Mouse (Mus musculus): ENCODE results near the gene Slc15a3.

DNA sequence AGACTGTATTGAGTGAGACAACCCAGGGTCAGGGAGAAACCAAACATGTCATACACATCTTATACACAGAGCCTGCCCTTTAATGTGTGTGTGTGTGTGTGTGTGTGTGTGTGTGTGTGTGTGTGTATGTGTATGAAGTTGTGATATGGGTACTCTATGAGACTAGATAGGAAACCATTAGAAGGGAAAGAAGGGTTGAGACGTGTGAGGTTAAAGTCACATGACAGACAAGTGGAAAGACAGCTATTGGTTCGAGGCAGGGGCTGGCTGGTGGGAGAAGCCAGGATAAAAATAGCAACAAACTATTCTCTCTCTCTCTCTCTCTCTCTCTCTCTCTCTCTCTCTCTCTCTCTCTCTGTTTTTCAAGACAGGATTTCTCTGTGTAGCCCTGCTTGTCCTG, 23.1 kb upstream of the Slc15a3 start:
- no peak for TF ChIP-seq CTCF (IDR thresholded peaks at IDR 0.05; ENCODE audit: low read depth, low read length)
- TF ChIP-seq POLR2A (IDR thresholded peaks at IDR 0.05; ENCODE audit: borderline replicate concordance, low read depth, low read length), result no peak

Measured in bone marrow macrophage, adult 2 months (primary cell).